Mouse (Mus musculus) layer of hippocampus, postnatal 36 days (tissue): ENCODE measurements around the gene Carmil1. TPM values are rescaled to one million over a fixed set of nuclear protein-coding genes. Genes with fewer than 3 reads are reported as not detected.

Experiments
- DNase-seq, 2 experiments: peaks; one replicate each; pipeline ENCODE4 v3.0.0; 2022
- total RNA-seq, 2 experiments: library from RNA; stranded (reverse); gene quantifications; 2 replicates each; pipeline ENCODE4 v1.2.3; 2021

Gene Carmil1
- total RNA-seq, 2 experiments from 2014 or later = 46.4 to 47.3 TPM

GRCm38 (mm10) chr13:24036150-24036549 is 244.4 kb downstream of the Carmil1 start:
- DNase-seq = no peak

GRCm38 (mm10) chr13:24027191-24028170 is 253.1 kb downstream of the Carmil1 start:
- DNase-seq = no peak

- DNase-seq = no peak
Measured at GRCm38 (mm10) chr13:24018515-24018914, 262.1 kb downstream of the Carmil1 start.

- no peak for DNase-seq
Measured at GRCm38 (mm10) chr13:24005528-24005927, 275.1 kb downstream of the Carmil1 start.

GRCm38 (mm10) chr13:24001797-24002196 is 278.8 kb downstream of the Carmil1 start:
- no peak for DNase-seq

DNA sequence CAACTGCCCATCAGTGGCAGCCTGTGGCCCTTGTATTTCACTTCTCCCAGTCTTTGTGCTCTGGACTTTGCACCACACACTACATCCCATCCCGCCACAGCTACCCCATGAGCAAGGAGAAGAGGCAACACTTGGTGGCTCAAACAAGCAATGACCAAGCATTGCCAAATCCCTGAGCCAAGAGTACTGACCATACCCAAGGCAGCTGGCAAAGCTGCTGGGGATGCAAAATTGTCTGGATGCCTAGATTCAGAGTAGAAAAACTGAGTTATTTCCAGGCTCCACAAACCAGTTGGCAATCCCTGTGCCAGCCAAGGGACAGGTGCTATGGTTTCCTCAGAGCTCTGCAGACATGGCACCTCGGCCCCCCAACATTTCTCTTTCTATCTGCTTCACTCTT is 279.5 kb downstream of the Carmil1 start:
- no peak for DNase-seq

- no peak for DNase-seq
Measured at GRCm38 (mm10) chr13:23998826-23999225, 281.8 kb downstream of the Carmil1 start.

GRCm38 (mm10) chr13:23994756-23995155 is 285.8 kb downstream of the Carmil1 start:
- DNase-seq = no peak

GRCm38 (mm10) chr13:23994024-23994423 is 286.6 kb downstream of the Carmil1 start:
- no peak for DNase-seq

DNA sequence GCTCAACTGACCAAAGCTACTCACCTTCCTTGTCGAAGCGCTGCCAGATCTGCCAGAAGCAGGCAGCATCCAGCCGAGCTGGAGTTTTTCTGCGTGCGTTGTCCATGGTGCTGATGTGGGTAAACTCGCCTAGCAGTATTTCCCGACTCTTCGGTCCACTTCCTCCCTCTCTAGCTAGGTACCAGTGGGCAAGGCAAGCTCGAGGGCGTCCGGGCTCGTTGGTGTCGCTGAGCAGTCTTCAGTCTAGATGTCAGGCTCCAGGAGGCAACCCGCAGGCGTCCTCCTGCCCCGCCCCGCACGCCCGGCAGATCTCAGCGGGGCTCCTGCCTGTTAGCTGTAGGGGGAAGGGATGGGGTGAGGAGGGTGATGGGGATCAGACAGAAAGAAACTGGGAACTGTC is 289.7 kb downstream of the Carmil1 start, which contains the start of gene Scgn:
TSS of gene Scgn (minus strand) at position 287 of the 400 bp plus-strand sequence.
- no peak for DNase-seq

DNA sequence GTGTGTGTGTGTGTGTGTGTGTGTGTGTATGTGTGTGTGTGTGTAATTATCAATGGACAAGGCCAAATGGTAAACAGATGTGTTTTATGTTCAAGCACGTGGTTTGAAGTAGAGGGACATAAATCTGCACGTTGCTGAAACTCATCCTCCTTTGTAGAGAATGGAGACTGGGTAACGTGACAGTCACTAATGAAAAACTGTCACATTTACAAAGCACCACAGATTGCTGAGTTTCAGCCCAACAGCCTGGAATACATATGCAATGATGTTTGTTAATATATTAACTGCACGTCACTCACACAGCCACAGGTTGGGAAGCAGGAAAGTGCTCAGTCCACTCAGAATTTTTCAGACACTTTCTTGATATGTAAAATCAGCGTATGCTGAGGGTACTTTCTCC is 290.1 kb downstream of the Carmil1 start:
- no peak for DNase-seq

DNA sequence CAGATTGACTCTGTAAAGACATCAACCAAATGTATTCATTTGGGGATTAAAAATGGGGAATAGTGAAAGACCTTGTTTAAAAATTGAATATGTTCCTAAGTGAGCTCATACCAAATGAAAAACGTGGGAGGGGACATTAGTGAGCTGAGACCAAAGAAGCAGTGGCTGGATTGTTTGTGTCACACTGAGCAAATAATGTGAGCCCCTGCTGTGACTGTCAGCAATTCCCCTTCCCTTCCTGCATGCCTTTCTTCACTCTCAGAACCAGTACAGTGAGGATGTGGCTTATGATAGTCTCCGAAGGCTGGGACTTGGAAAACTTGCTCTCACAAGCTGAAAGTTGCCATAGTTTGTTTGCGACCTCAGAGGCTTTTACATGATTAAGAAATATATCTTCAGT is 295.5 kb downstream of the Carmil1 start:
- DNase-seq = no peak

DNA sequence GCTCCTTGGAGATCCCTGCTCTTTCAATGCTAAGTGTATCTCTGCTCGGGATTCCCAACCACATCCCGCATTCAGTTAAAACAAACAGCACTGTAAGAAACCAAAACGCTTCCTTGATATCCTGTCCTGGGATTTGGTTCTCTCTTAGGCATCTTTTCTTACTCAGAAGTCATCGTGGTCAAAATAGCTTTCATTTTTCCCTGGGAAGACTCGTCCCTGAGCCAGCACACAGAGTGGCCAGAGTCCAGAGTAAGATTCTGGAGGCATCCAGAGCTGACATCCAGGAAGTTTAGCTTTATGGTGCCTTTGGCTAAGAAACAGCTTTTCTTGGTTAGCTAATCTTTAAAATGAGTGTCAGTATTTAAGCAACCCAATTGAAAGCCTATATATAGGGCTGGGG is 308.3 kb downstream of the Carmil1 start:
- no peak for DNase-seq

DNA sequence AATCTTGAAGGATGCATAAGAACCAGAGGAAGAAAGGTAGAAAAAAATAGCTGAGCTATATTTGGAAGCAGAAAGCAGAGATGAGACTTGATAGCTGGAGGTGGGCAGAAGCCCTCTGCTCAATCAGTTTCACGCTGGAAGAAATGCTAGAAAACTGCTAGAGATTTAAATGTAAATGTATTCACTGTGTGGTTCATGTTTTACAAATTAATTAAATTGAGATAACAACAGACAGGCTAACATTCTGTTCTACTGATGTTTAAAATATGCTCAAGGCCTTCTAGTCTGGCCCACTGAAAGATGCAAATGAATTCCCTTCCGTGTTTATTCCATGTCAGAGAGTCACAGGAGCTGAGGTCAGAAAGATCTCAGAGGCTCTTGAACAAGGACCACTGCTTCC is 308.7 kb downstream of the Carmil1 start:
- no peak for DNase-seq

DNA sequence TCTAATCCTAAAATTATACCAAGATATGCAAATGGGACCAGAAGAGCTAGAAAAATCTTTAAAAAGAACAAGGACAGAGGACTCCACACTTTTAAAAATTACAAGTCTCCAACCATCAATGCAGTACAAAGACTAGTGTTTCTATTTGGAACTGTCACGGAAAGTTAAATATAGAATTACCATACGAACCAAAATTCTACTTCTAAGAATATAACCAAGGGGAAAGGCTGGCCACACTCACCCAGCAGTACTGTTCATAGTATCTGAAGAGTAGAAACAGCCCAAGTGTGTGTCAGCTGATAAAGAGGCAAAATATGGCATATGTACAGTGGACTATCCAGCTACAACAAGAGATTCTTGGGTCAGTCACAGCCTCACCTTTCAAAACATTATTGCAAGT is 315.7 kb downstream of the Carmil1 start:
- no peak for DNase-seq

Other genes starting within 250 kb of the Carmil1 start
- under 1 TPM; 0.47 to 0.71 TPM for gene Cmah, start 46.6 kb upstream of the Carmil1 start, total RNA-seq